Mouse (Mus musculus) myocyte (in vitro differentiated cells): ENCODE data around the gene Prcp. TPM values are rescaled to one million over a fixed set of nuclear protein-coding genes. Genes with fewer than 3 reads are reported as not detected.

Experiments used
- H3K27me3 ChIP-seq: one replicate; pipeline ENCODE4 v1.6.1; 2011; ENCODE audit not compliant: control insufficient read depth, insufficient read depth, insufficient read length
- H3K36me3 ChIP-seq: one replicate; pipeline ENCODE4 v1.6.1; 2011; ENCODE audit not compliant: control insufficient read depth, insufficient read depth
- H3K4me2 ChIP-seq: one replicate; pipeline ENCODE4 v1.6.1; 2011; ENCODE audit warnings: low read depth, control low read depth
- H3K4me3 ChIP-seq: one replicate; pipeline ENCODE4 v1.5.1; 2011; ENCODE audit warnings: mild to moderate bottlenecking, control low read depth, moderate library complexity
- H3K79me2 ChIP-seq: one replicate; pipeline ENCODE4 v1.6.1; 2011; ENCODE audit not compliant: control insufficient read depth, insufficient read depth
- H3ac ChIP-seq: one replicate; pipeline ENCODE4 v1.6.1; 2011; ENCODE audit not compliant: control insufficient read depth, insufficient read length
- CEBPB ChIP-seq: IDR thresholded peaks from 2 replicates; pipeline ENCODE4 v1.6.1; 2011; ENCODE audit warnings: mild to moderate bottlenecking, moderate library complexity; ENCODE audit not compliant: poor library complexity, insufficient read depth, severe bottlenecking
- E2F4 ChIP-seq: IDR thresholded peaks from one replicate; pipeline ENCODE4 v1.6.1; 2011; ENCODE audit warnings: mild to moderate bottlenecking, control low read depth, moderate library complexity; ENCODE audit not compliant: insufficient read depth
- MAX ChIP-seq: IDR thresholded peaks from one replicate; pipeline ENCODE4 v1.6.1; 2011; ENCODE audit warnings: low read depth, mild to moderate bottlenecking, control low read depth
- MYOD1 ChIP-seq, 3 experiments: IDR thresholded peaks; one replicate each; pipeline ENCODE4 v1.6.1; 2011; ENCODE audit warnings: control low read depth in 2 of 3, low read depth in 2 of 3, mild to moderate bottlenecking in 2 of 3, moderate library complexity in 1 of 3; ENCODE audit not compliant: insufficient read length in 2 of 3, control insufficient read depth in 1 of 3
- MYOG ChIP-seq, 3 experiments: IDR thresholded peaks; one replicate each; pipeline ENCODE4 v1.6.1; 2011; ENCODE audit warnings: control low read depth in 2 of 3, low read depth in 2 of 3, mild to moderate bottlenecking in 2 of 3; ENCODE audit not compliant: insufficient read length in 2 of 3, control insufficient read depth in 1 of 3, insufficient read depth in 1 of 3
- POLR2A ChIP-seq: IDR thresholded peaks from one replicate; pipeline ENCODE4 v1.6.1; 2011; ENCODE audit warnings: low read depth, mild to moderate bottlenecking, control low read depth, moderate library complexity; ENCODE audit not compliant: insufficient read length
- POLR2AphosphoS2 ChIP-seq: IDR thresholded peaks from one replicate; pipeline ENCODE4 v1.6.1; 2011; ENCODE audit warnings: low read depth, control low read depth; ENCODE audit not compliant: insufficient read length
- REST ChIP-seq: IDR thresholded peaks from one replicate; pipeline ENCODE4 v1.6.1; 2011; ENCODE audit warnings: mild to moderate bottlenecking, control low read depth, moderate library complexity; ENCODE audit not compliant: insufficient read depth, insufficient read length
- SRF ChIP-seq: IDR thresholded peaks from one replicate; pipeline ENCODE4 v1.6.1; 2011; ENCODE audit warnings: low read depth; ENCODE audit not compliant: control insufficient read depth, insufficient read length
- TCF12 ChIP-seq: IDR thresholded peaks from one replicate; pipeline ENCODE4 v1.6.1; 2011; ENCODE audit warnings: mild to moderate bottlenecking, control low read depth; ENCODE audit not compliant: poor library complexity, insufficient read depth, severe bottlenecking
- TCF3 ChIP-seq: IDR thresholded peaks from one replicate; pipeline ENCODE4 v1.6.1; 2011; ENCODE audit warnings: low read depth, control low read depth; ENCODE audit not compliant: insufficient read length
- USF1 ChIP-seq: IDR thresholded peaks from one replicate; pipeline ENCODE4 v1.6.1; 2011; ENCODE audit warnings: low read depth, mild to moderate bottlenecking, control low read depth, moderate library complexity
- polyA plus RNA-seq: library from polyadenylated mRNA; unstranded; fragments of >200 nt; fragmentation: generic; extraction: Trizol; gene quantifications from one replicate; pipeline ENCODE4 v1.2.1, GENCODE M21; 2012; ENCODE audit warnings: missing spikeins

Gene Prcp
- polyA plus RNA-seq, 1 experiment: 10.8 TPM

GRCm38 (mm10) chr7:92878575-92879285 is 4.5 kb downstream of the Prcp start:
- no peak for TF ChIP-seq MYOD1 (IDR thresholded peaks at IDR 0.05; ENCODE audit: control insufficient read depth in 1 of 3, insufficient read length in 2 of 3, low read depth in 2 of 3)
- no peak for TF ChIP-seq REST
- no peak for TF ChIP-seq TCF3
- no peak for TF ChIP-seq MAX
- TF ChIP-seq SRF: no peak
- no peak for TF ChIP-seq POLR2A
- no peak for TF ChIP-seq POLR2AphosphoS2
- no peak for TF ChIP-seq E2F4
- no peak for TF ChIP-seq TCF12
- no peak for TF ChIP-seq MYOG (IDR thresholded peaks at IDR 0.05; ENCODE audit: control insufficient read depth in 1 of 3, insufficient read depth in 1 of 3, insufficient read length in 2 of 3, low read depth in 2 of 3)
- Histone ChIP-seq H3K79me2 (no peaks in the 10 kb centered on the region), H3ac (no peak overlapping the region), H3K27me3 (no peaks in the 10 kb centered on the region), H3K4me2 (no peak overlapping the region), H3K36me3 (no peaks in the 10 kb centered on the region), H3K4me3 (no peak overlapping the region)

- Histone ChIP-seq H3ac (no peak overlapping the region), H3K4me3 (no peak overlapping the region), H3K36me3 (peaks cover 3% of the 10 kb centered on the region), H3K79me2 (no peaks in the 10 kb centered on the region), H3K4me2 (no peak overlapping the region), H3K27me3 (no peaks in the 10 kb centered on the region)
- no peak for TF ChIP-seq CEBPB
- no peak for TF ChIP-seq E2F4
- no peak for TF ChIP-seq TCF3
- TF ChIP-seq MAX: no peak
Measured at GRCm38 (mm10) chr7:92883850-92884716, 9.8 kb downstream of the Prcp start.

- TF ChIP-seq SRF: no peak
- TF ChIP-seq MYOG (IDR thresholded peaks at IDR 0.05; ENCODE audit: control insufficient read depth in 1 of 3, insufficient read depth in 1 of 3, insufficient read length in 2 of 3, low read depth in 2 of 3): no peak
- TF ChIP-seq MYOD1 (IDR thresholded peaks at IDR 0.05; ENCODE audit: control insufficient read depth in 1 of 3, insufficient read length in 2 of 3, low read depth in 2 of 3): no peak
- TF ChIP-seq CEBPB: no peak
- TF ChIP-seq TCF3: no peak
- no peak for TF ChIP-seq MAX
- no peak for TF ChIP-seq E2F4
- TF ChIP-seq POLR2AphosphoS2: no peak
- TF ChIP-seq REST: no peak
- no peak for TF ChIP-seq USF1
- no peak for TF ChIP-seq POLR2A
- no peak for TF ChIP-seq TCF12
- Histone ChIP-seq H3K79me2 (no peaks in the 10 kb centered on the region), H3K36me3 (peaks cover 3% of the 10 kb centered on the region), H3K4me2 (no peak overlapping the region), H3K4me3 (no peak overlapping the region), H3ac (no peak overlapping the region), H3K27me3 (no peaks in the 10 kb centered on the region)
Measured at GRCm38 (mm10) chr7:92884998-92885660, 10.9 kb downstream of the Prcp start.

- H3K4me3 ChIP-seq: no peak overlapping the region
- H3ac ChIP-seq: no peak overlapping the region
- H3K27me3 ChIP-seq: no peaks in the 10 kb centered on the region
- H3K79me2 ChIP-seq: no peaks in the 10 kb centered on the region
- H3K4me2 ChIP-seq: no peak overlapping the region
- H3K36me3 ChIP-seq: peaks cover 3% of the 10 kb centered on the region
- TF ChIP-seq SRF (no peak), MYOG (IDR thresholded peaks at IDR 0.05; ENCODE audit: control insufficient read depth in 1 of 3, insufficient read depth in 1 of 3, insufficient read length in 2 of 3, low read depth in 2 of 3) (no peak), USF1 (no peak), TCF12 (no peak), REST (no peak), MYOD1 (IDR thresholded peaks at IDR 0.05; ENCODE audit: control insufficient read depth in 1 of 3, insufficient read length in 2 of 3, low read depth in 2 of 3) (no peak), MAX (no peak), POLR2A (no peak), CEBPB (no peak), E2F4 (no peak), POLR2AphosphoS2 (no peak), TCF3 (no peak)
Measured at GRCm38 (mm10) chr7:92886801-92887200, 12.5 kb downstream of the Prcp start.
